Mouse (Mus musculus) G1E (cell line): ENCODE data around the gene Spocd1. TPM values are rescaled to one million over a fixed set of nuclear protein-coding genes. Genes with fewer than 3 reads are reported as not detected.

ENCODE experiments used
- ATAC-seq: 2 replicates; pipeline ENCODE4 v1.8.0; 2016; ENCODE audit warnings: mild to moderate bottlenecking; ENCODE audit not compliant: insufficient number of reproducible peaks, poor library complexity, low FRiP score, severe bottlenecking; ENCODE audit errors: extremely low read depth
- DNase-seq: peaks from one replicate; pipeline ENCODE4 v3.0.0; 2012; ENCODE audit warnings: low spot score
- H3K27me3 ChIP-seq: 2 replicates; pipeline ENCODE4 v1.6.1; 2012; ENCODE audit warnings: mild to moderate bottlenecking, low read length, inconsistent platforms; ENCODE audit not compliant: insufficient read depth
- H3K36me3 ChIP-seq: replicated peaks from 2 replicates; pipeline ENCODE3; 2012; ENCODE audit warnings: mild to moderate bottlenecking, inconsistent platforms
- H3K4me1 ChIP-seq: 2 replicates; pipeline ENCODE4 v1.6.1; 2012; ENCODE audit warnings: low read depth, low read length, inconsistent platforms, mixed read lengths; ENCODE audit not compliant: insufficient read depth
- H3K4me3 ChIP-seq: 2 replicates; pipeline ENCODE4 v1.5.1; 2012; ENCODE audit warnings: low read depth, mild to moderate bottlenecking, inconsistent platforms, low read length, moderate library complexity, mixed read lengths
- H3K9me3 ChIP-seq: replicated peaks from 2 replicates; pipeline ENCODE4 v1.6.1; 2012; ENCODE audit warnings: inconsistent platforms
- CTCF ChIP-seq: IDR thresholded peaks from 2 replicates; pipeline ENCODE4 v1.5.1; 2012; ENCODE audit warnings: low read depth, low read length, inconsistent platforms, mixed read lengths
- GATA1 ChIP-seq: IDR thresholded peaks from 2 replicates; pipeline ENCODE4 v1.6.1; 2012; ENCODE audit warnings: borderline replicate concordance, low read length, inconsistent platforms, mixed read lengths
- GATA2 ChIP-seq: IDR thresholded peaks from 2 replicates; pipeline ENCODE4 v1.6.1; 2012; ENCODE audit warnings: low read depth, low read length, inconsistent platforms, borderline replicate concordance
- POLR2AphosphoS5 ChIP-seq: IDR thresholded peaks from 2 replicates; pipeline ENCODE4 v1.6.1; 2012; ENCODE audit warnings: low read depth, low read length, inconsistent platforms; ENCODE audit not compliant: insufficient replicate concordance
- TAL1 ChIP-seq: conservative IDR thresholded peaks from 2 replicates; pipeline ENCODE4 v1.6.1; 2012; ENCODE audit warnings: low read depth, low read length, inconsistent platforms, mixed read lengths
- polyA plus RNA-seq: library from polyadenylated mRNA; stranded (reverse); fragments of >175 nt; gene quantifications from 2 replicates; pipeline ENCODE4 v1.2.3, GENCODE M21; 2012
- total RNA-seq, 2 experiments: library from RNA; stranded (forward) in 1 of 2; stranded (reverse) in 1 of 2; fragments of 200-1000 nt in 1 of 2; fragments of >200 nt in 1 of 2; fragmentation: Nextera tagmentation in 1 of 2; gene quantifications; 2 replicates each; pipeline ENCODE4 v1.2.3; 2014 to 2017

The Spocd1 gene
- total RNA-seq (2014; fragmentation: Nextera tagmentation) (not detected in 2 replicates), total RNA-seq (2017) (not detected in 2 replicates), polyA plus RNA-seq (not detected in 2 replicates)

DNA sequence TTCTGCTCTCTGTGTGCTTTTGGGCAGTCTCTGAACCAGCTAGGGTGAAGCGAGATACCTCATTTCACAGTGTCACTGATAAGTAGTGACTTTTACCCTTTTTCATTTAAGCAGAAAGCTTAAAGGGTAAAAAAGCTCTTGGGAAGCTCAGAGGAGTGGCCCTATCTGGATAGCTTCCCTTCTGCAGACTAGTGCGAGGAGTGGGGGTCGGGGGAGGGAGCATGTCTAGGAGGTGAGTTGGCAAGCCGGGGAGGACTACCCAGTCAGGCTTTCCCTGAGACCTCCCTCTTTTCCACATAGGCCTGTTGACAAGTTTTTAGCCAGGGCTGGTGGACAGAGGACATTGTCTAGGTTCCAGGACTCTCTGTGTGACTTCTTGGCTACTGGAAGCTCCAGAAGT, at the start of gene Spocd1:
Gene Spocd1, plus strand, starts transcription at position 301 of the 400 bp plus-strand sequence.
- DNase-seq, result no peak
- Histone ChIP-seq H3K4me3 (no peak within 1 kb of the TSS; the same call in 1 of the 2 replicates), H3K9me3 (no peaks in the 10 kb centered on the region), H3K27me3 (peaks cover 34% of the 10 kb centered on the region), H3K4me1 (peaks cover 8% of the 10 kb centered on the region; the same call in 1 of the 2 replicates), H3K36me3 (no peaks in the 10 kb centered on the region)
- ATAC-seq, result no peak
- TF ChIP-seq CTCF, result no peak
- no peak for TF ChIP-seq TAL1
- no peak for TF ChIP-seq GATA1
- no peak for TF ChIP-seq POLR2AphosphoS5
- TF ChIP-seq GATA2, result no peak

DNA sequence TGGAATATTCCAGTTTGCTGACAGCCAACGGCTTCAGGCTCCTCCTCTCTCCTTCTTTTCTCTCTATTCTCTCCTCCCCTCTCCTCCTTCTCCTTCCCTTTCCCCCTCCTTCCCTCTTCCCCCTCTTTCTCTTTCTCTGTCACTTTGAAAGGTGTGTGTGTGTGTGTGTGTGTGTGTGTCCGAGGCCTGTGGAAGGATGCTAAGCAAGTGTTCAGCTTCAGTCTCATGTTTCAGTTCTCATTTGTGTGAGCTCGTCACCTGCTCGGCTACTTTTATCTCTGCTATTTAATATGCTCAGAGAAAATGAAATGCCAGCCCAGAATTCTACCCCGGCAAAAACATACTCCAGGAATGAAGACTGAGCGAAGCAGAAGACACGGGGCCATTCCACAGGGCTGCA, 48.4 kb upstream of the Spocd1 start:
- no peaks in the 10 kb centered on the region for H3K36me3 ChIP-seq
- no peak overlapping the region for H3K4me3 ChIP-seq
- DNase-seq (no peak), ATAC-seq (no peak)
- no peaks in the 10 kb centered on the region for H3K9me3 ChIP-seq
- peaks cover 28% of the 10 kb centered on the region for H3K4me1 ChIP-seq
- H3K27me3 ChIP-seq, result peaks cover 26% of the 10 kb centered on the region
- TF ChIP-seq TAL1, result no peak

DNA sequence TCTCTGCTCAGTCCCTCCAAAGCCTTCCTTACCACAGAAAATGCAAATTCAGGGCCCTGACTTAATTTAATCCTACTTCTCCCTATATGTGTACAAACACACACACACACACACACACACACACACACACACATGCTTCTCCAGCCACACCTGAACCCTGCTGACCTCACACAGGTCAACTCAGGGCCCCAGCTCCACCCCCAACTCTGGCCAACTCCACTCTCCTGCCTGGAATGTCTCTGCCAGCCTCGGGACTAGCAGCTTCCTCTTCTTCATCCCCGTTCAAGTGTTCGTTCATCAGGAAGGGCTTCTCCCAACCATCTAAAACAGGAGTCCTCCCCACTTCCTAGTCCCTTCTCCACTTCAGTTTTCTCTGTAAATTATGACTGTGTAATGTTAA, 47.4 kb upstream of the Spocd1 start:
- no peak for DNase-seq
- no peaks in the 10 kb centered on the region for H3K36me3 ChIP-seq
- ATAC-seq, result no peak
- peaks cover 26% of the 10 kb centered on the region for H3K27me3 ChIP-seq
- H3K4me3 ChIP-seq, result no peak overlapping the region
- H3K9me3 ChIP-seq, result no peaks in the 10 kb centered on the region
- H3K4me1 ChIP-seq, result peaks cover 26% of the 10 kb centered on the region
- TF ChIP-seq GATA1, result no peak
- no peak for TF ChIP-seq GATA2
- TF ChIP-seq TAL1, result no peak
- no peak for TF ChIP-seq CTCF
- no peak for TF ChIP-seq POLR2AphosphoS5

DNA sequence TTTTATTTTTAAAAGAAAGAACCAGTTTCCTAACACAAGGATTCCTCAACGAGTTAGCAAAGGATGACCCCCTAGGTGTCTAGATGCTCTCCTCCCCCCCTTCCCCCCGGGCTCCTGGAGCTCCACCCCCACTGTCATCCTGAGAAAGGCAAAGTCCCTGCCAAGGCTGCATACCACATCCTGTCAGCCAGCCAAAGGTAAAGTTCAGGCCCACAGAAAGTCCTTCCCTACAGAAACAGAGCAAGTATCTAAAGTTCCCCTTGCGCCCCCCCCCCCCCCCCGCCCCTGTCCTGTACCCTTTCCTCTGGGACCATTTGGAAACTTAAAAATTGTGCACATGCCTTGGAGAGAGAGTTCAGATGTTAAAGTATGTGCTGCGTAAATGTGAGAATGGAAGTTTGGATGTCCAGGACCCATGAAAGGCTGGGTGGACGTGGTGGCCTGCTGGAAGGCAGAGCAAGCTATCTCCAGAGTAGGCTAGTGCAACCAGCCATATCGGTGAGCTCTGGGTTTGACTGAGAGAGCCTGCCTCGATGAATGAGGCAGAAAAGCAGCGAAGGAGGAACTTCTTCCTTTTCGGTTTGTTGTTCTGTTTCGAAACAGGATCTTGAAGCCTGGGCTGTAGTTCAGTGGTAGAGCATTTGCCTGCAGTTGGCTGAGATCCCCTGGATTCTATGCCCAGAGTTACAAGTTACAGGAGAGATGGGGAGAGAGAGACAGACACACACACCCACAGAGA, 46.3 kb upstream of the Spocd1 start:
- ATAC-seq, result no peak
- no peak overlapping the region for H3K4me3 ChIP-seq

DNA sequence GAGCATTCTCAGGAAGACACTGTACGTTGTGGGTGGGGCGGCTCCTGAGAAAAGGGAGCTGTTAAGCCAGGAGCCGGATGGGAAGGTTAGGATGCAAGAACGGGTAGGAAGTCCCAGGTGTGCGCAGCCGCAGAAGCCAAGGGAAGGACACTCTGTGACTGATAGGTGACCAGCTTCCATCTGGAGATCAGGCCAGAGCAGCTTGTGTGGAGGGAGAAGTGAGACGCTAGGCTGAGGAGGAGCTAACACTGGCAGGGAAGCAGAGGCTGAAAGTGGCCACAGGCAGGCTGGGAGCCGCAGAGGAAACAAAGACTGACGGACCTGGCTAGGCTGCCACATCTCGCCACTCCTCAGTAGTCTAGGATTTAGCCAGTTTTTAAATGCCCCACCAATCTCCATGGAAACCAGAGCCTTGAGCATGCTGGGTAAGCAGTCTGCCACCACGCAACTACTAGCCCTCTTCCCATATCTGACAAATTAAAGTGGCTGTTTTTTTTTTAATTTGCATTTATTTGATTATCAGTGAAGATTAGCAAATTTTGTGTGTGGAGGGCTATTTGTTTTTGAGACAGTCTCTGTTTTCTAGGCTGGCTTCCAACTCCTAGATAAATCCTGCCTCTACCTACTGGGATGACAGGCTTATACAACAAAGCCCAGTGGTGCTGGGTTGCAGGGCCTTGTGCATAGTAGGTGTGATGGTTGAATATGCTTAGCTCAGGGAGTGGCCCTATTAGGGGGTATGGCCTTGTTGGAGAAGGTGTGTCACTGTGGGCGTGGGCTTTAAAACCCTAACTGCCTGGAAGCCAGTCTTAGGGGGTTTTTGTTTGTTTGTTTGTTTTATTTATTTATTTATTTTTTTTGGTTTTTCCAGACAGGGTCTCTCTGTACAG, 44.8 kb upstream of the Spocd1 start:
- no peak for ATAC-seq
- H3K4me3 ChIP-seq, result no peak overlapping the region; the same call in 1 of the 2 replicates
- H3K9me3 ChIP-seq, result no peaks in the 10 kb centered on the region
- DNase-seq, result no peak
- H3K36me3 ChIP-seq, result no peaks in the 10 kb centered on the region
- no peak for TF ChIP-seq CTCF
- TF ChIP-seq GATA1, result no peak
- no peak for TF ChIP-seq GATA2
- no peak for TF ChIP-seq POLR2AphosphoS5
- TF ChIP-seq TAL1, result no peak
- H3K4me1 ChIP-seq, result peaks cover 14% of the 10 kb centered on the region
- H3K27me3 ChIP-seq, result peaks cover 24% of the 10 kb centered on the region

More for the DNA sequence above, 46.3 kb upstream of the Spocd1 start:
- peaks cover 18% of the 10 kb centered on the region for H3K4me1 ChIP-seq
- H3K36me3 ChIP-seq, result no peaks in the 10 kb centered on the region
- TF ChIP-seq POLR2AphosphoS5 (no peak), GATA2 (no peak), GATA1 (no peak), TAL1 (no peak), CTCF (no peak)
- H3K27me3 ChIP-seq, result peaks cover 23% of the 10 kb centered on the region
- no peak for DNase-seq
- no peaks in the 10 kb centered on the region for H3K9me3 ChIP-seq

DNA sequence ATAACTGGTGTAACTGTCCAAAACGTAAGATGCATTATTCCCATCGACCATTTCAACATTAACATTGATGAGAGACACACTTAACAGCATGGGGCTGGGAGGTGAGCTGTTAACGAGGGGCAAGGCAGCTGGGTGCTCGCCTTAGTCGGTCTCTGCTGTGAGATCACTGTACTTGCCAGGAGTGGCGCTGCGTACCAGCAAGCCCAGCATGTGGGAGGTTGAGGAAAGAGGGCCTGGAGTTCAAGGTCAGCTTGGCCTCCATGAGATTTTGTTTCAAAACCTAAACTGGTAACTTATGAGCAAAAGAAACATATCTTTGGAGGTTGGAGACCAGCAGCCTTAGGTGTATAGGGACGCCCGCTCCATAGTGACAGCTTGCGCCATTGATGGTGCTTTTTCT, 39.4 kb upstream of the Spocd1 start:
- no peaks in the 10 kb centered on the region for H3K9me3 ChIP-seq
- no peaks in the 10 kb centered on the region for H3K4me1 ChIP-seq
- ATAC-seq (no peak), DNase-seq (no peak)
- no peak for TF ChIP-seq GATA1
- TF ChIP-seq GATA2, result no peak
- no peak for TF ChIP-seq POLR2AphosphoS5
- no peak for TF ChIP-seq CTCF
- TF ChIP-seq TAL1, result no peak
- H3K27me3 ChIP-seq, result peaks cover 21% of the 10 kb centered on the region
- H3K36me3 ChIP-seq, result no peaks in the 10 kb centered on the region
- no peak overlapping the region for H3K4me3 ChIP-seq
